Mouse (Mus musculus): ENCODE data around the gene Alk. TPM values are rescaled to one million over a fixed set of nuclear protein-coding genes. Genes with fewer than 3 reads are reported as not detected.

The Alk gene
- polyA plus RNA-seq, 1 experiment from 2014 or later: 0.44 TPM

DNA sequence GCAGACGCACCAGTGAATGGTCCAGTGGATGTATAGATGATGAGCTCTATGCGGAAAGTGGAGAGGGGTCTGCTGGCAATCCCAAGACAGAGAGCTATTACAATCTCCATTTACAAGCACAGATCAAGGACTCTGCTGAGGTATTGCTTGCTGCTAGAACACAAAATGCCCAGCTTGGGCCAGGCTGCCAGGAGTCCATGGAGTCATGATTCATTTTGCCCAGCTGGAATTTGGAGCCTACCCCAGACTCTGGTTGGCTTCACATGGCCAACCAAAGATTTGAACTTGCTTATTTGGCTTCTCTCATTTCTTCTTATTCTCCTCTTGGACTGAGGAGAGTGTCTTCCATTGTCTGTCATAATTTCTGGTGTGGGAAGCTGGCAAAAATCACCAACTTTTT, 558.8 kb downstream of the Alk start:
- Histone ChIP-seq H3K27ac (replicated peaks) (no peak overlapping the region), H3K4me2 (no peak overlapping the region), H3K9me3 (no peaks in the 10 kb centered on the region), H3K9ac (no peak overlapping the region), H3K4me1 (peaks cover 4% of the 10 kb centered on the region; the same call in 1 of the 2 replicates), H3K36me3 (no peaks in the 10 kb centered on the region), H3K4me3 (no peak overlapping the region), H3K27me3 (replicated peaks) (no peaks in the 10 kb centered on the region)
- WGBS: 92% methylated on average over 2 of the region's 2 CpGs
- ATAC-seq (ENCODE audit: extremely low read depth, insufficient number of reproducible peaks, low FRiP score, low TSS enrichment): no peak

DNA sequence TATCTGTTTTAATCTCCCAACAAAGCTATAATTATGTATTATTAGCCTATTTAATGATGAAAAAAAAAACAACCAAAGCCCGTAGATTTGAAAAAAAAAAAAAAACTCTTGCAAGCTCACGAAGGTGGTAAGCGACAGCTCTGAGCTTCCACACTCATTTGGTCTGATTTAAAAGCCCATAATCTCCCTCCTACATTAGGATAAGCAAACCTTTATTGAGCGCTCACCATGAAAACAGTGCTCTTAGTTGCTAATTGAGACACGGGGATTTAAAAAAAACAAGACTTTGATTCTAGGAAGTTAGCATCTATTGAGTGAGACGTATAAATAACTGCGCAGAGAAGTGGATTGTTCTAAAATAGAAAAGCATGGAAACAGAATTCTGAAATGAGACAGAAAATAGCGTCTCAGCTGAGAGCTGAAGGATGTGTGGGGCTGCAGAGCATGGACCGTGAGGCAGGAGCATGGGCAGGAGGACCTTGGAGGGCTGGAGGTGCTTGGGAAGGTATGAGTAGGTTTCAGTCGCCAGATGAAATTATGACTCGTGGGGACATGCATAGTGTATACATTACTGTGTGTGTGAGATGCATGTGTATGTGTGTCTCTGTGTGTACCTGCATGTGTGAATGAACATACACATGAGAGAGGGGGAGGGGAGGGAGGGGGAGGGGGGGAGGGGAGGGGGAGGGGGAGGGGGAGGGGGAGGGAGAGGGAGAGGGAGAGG, 560.6 kb downstream of the Alk start:
- H3K27ac ChIP-seq (replicated peaks): peak overlapping the region; percentile 60; the same call in 1 of the 2 replicates
- H3K4me1 ChIP-seq: peaks cover 4% of the 10 kb centered on the region; the same call in 1 of the 2 replicates
- H3K27me3 ChIP-seq (replicated peaks): no peaks in the 10 kb centered on the region
- no peak overlapping the region for H3K9ac ChIP-seq
- no peak overlapping the region for H3K4me2 ChIP-seq
- no peak overlapping the region for H3K4me3 ChIP-seq
- WGBS: 78% methylated on average over 11 of the region's 11 CpGs
- ATAC-seq (ENCODE audit: extremely low read depth, insufficient number of reproducible peaks, low FRiP score, low TSS enrichment): no peak
- no peaks in the 10 kb centered on the region for H3K9me3 ChIP-seq
- H3K36me3 ChIP-seq: no peaks in the 10 kb centered on the region

- Histone ChIP-seq H3K4me1 (peaks cover 4% of the 10 kb centered on the region; the same call in 1 of the 2 replicates), H3K4me3 (no peak overlapping the region), H3K9ac (no peak overlapping the region), H3K27me3 (replicated peaks) (no peaks in the 10 kb centered on the region), H3K27ac (replicated peaks) (peak overlapping the region; percentile 60), H3K36me3 (no peaks in the 10 kb centered on the region), H3K9me3 (no peaks in the 10 kb centered on the region), H3K4me2 (no peak overlapping the region)
- ATAC-seq (ENCODE audit: extremely low read depth, insufficient number of reproducible peaks, low FRiP score, low TSS enrichment): no peak
- 54% methylated on average over 9 of the region's 9 CpGs for WGBS
These were observed 561.3 kb downstream of the Alk start for GRCm38 (mm10) chr17:72043001-72043666.

DNA sequence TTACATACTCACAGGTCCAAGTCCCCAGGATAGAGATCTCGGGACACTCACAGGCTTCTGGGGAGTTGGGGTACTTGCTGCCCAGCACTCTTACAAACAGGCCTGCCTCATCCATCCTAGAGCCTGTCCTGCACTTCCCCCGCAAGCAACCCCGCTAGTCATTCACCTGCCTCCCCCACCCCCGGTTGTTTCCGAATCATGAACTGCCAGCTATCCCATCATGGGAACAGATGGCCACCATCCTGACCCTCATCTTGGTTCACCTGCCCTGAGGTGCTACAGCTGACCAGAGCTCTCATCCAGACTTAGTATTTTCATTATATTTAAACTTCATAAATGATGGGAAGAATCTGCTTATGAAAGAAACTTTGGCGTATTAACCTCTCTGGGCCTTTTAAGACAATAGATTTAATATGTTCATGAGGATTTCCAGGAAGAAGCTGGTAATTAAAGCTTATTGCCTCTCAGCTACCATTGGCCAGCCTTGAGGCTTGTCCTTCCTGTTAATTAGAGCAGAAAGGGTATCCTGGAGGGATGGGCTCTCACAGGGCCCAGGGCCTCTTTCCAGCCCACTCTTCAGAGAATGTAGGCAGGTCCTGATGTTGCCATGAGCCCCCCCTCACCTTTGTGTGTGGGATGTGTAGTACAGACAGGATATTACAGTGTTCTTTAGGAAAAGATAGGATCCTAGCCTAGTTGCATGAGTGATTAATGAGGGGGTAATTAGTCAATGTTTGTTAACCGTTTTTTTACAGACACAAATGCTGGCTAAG, 565.1 kb downstream of the Alk start:
- Histone ChIP-seq H3K9me3 (no peaks in the 10 kb centered on the region), H3K4me3 (no peak overlapping the region), H3K9ac (no peak overlapping the region), H3K27ac (replicated peaks) (no peak overlapping the region), H3K4me1 (peaks cover 4% of the 10 kb centered on the region; the same call in 1 of the 2 replicates), H3K36me3 (no peaks in the 10 kb centered on the region), H3K27me3 (replicated peaks) (no peaks in the 10 kb centered on the region), H3K4me2 (no peak overlapping the region)
- 70% methylated on average over 7 of the region's 7 CpGs for WGBS
- no peak for ATAC-seq (ENCODE audit: extremely low read depth, insufficient number of reproducible peaks, low FRiP score, low TSS enrichment)

GRCm38 (mm10) chr17:72038371-72038770, 566.1 kb downstream of the Alk start:
- H3K9me3 ChIP-seq: no peaks in the 10 kb centered on the region
- no peak for ATAC-seq (ENCODE audit: extremely low read depth, insufficient number of reproducible peaks, low FRiP score, low TSS enrichment)

GRCm38 (mm10) chr17:72030672-72031071, 573.8 kb downstream of the Alk start:
- H3K4me2 ChIP-seq: no peak overlapping the region
- H3K4me3 ChIP-seq: no peak overlapping the region
- no peaks in the 10 kb centered on the region for H3K9me3 ChIP-seq
- no peak overlapping the region for H3K27ac ChIP-seq (replicated peaks)
- 71% methylated on average over 7 of the region's 7 CpGs for WGBS
- H3K4me1 ChIP-seq: no peaks in the 10 kb centered on the region
- no peak for ATAC-seq (ENCODE audit: extremely low read depth, insufficient number of reproducible peaks, low FRiP score, low TSS enrichment)
- H3K9ac ChIP-seq: no peak overlapping the region
- no peaks in the 10 kb centered on the region for H3K36me3 ChIP-seq
- no peaks in the 10 kb centered on the region for H3K27me3 ChIP-seq (replicated peaks)

More at GRCm38 (mm10) chr17:72038371-72038770, 566.1 kb downstream of the Alk start:
- no peak overlapping the region for H3K4me2 ChIP-seq
- no peak overlapping the region for H3K4me3 ChIP-seq
- peaks cover 3% of the 10 kb centered on the region; the same call in 1 of the 2 replicates for H3K4me1 ChIP-seq
- H3K27ac ChIP-seq (replicated peaks): no peak overlapping the region
- no peaks in the 10 kb centered on the region for H3K36me3 ChIP-seq
- H3K27me3 ChIP-seq (replicated peaks): no peaks in the 10 kb centered on the region
- WGBS: 76% methylated on average over 5 of the region's 5 CpGs
- H3K9ac ChIP-seq: no peak overlapping the region

DNA sequence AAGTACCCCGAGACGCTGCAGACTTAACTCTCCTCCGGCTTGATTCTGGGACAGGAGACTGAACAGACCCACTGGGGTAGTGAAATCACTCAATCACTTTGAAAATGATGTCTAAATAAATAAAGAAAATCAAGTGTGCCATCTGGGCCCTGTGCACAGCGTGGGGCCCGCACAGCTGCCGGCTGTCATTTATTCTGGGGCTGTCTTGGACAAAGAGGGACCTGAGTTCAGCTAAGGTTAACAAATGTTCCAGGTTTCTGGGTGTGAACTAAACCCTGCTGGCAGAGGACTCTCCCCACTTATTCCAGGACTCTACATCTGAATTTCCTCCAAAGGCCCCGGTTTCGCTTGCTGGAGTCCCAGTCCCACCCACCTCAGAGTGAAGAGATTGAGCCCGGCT, 581.1 kb downstream of the Alk start:
- Histone ChIP-seq H3K4me1 (no peaks in the 10 kb centered on the region), H3K9me3 (no peaks in the 10 kb centered on the region), H3K27me3 (replicated peaks) (no peaks in the 10 kb centered on the region), H3K4me2 (no peak overlapping the region), H3K4me3 (no peak overlapping the region), H3K9ac (no peak overlapping the region), H3K27ac (replicated peaks) (no peak overlapping the region), H3K36me3 (no peaks in the 10 kb centered on the region)
- ATAC-seq (ENCODE audit: extremely low read depth, insufficient number of reproducible peaks, low FRiP score, low TSS enrichment): no peak
- 75% methylated on average over 9 of the region's 9 CpGs for WGBS

- no peaks in the 10 kb centered on the region for H3K27me3 ChIP-seq (replicated peaks)
- no peaks in the 10 kb centered on the region for H3K4me1 ChIP-seq
- H3K9ac ChIP-seq: no peak overlapping the region
- WGBS: 70% methylated on average over 10 of the region's 10 CpGs
- H3K9me3 ChIP-seq: no peaks in the 10 kb centered on the region
- no peak overlapping the region for H3K4me3 ChIP-seq
- no peaks in the 10 kb centered on the region for H3K36me3 ChIP-seq
- H3K4me2 ChIP-seq: no peak overlapping the region
- no peak overlapping the region for H3K27ac ChIP-seq (replicated peaks)
- no peak for ATAC-seq (ENCODE audit: extremely low read depth, insufficient number of reproducible peaks, low FRiP score, low TSS enrichment)
These were observed 582.4 kb downstream of the Alk start for GRCm38 (mm10) chr17:72021733-72022669.

DNA sequence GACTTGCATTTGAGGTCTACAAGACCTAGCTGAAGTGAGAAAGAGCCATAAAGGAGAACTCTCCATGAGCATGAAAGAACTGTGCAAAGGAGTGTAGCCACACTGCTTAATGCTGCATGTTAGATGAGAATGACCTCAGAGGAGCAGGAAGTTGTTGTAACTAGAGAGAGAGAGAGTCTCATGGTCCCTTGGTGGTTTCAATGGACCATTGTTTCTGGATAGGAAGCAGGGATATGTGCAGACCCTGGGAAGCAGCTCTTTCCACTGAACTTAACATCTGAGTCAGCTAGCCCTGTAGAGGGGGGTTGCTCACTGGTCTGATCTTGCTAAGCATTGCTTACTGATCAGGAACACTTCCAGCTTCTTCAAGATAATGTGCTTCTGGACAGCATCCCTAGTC, 587.1 kb downstream of the Alk start:
- H3K27me3 ChIP-seq (replicated peaks): no peaks in the 10 kb centered on the region
- no peak overlapping the region for H3K9ac ChIP-seq
- H3K27ac ChIP-seq (replicated peaks): no peak overlapping the region
- no peak for ATAC-seq (ENCODE audit: extremely low read depth, insufficient number of reproducible peaks, low FRiP score, low TSS enrichment)
- no peak overlapping the region for H3K4me3 ChIP-seq
- no peaks in the 10 kb centered on the region for H3K9me3 ChIP-seq
- H3K4me2 ChIP-seq: no peak overlapping the region
- H3K4me1 ChIP-seq: no peaks in the 10 kb centered on the region
- H3K36me3 ChIP-seq: no peaks in the 10 kb centered on the region

- WGBS: 72% methylated on average over 3 of the region's 3 CpGs
- no peak overlapping the region for H3K4me3 ChIP-seq
- H3K27me3 ChIP-seq (replicated peaks): no peaks in the 10 kb centered on the region
- no peaks in the 10 kb centered on the region for H3K4me1 ChIP-seq
- no peaks in the 10 kb centered on the region for H3K36me3 ChIP-seq
- no peak overlapping the region for H3K4me2 ChIP-seq
- no peak for ATAC-seq (ENCODE audit: extremely low read depth, insufficient number of reproducible peaks, low FRiP score, low TSS enrichment)
- no peaks in the 10 kb centered on the region for H3K9me3 ChIP-seq
- no peak overlapping the region for H3K27ac ChIP-seq (replicated peaks)
- H3K9ac ChIP-seq: no peak overlapping the region
These were observed 589.2 kb downstream of the Alk start for GRCm38 (mm10) chr17:72015253-72015652.

DNA sequence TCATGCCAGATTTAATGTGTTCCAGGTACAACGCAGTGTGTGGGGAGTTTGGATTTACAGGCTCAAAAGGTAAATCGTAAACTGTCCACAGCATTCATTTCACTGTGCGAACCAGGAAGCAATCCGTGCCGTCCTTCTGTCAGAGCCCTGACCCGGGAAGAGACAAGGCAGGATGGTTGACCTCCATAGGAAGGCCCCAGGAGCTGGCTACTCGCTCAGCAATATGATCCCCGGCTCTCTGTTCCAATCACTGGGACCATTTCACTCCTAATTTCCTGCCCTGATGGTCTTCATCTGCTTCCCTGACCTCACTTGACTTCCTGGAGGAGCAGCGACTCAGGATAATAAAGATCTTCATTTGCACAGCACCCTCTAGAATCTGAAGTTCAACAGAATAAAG, 591.7 kb downstream of the Alk start:
- H3K27ac ChIP-seq (replicated peaks): no peak overlapping the region
- WGBS: 80% methylated on average over 9 of the region's 9 CpGs
- H3K9ac ChIP-seq: no peak overlapping the region
- no peak overlapping the region for H3K4me3 ChIP-seq
- H3K4me1 ChIP-seq: no peaks in the 10 kb centered on the region
- H3K9me3 ChIP-seq: no peaks in the 10 kb centered on the region
- no peaks in the 10 kb centered on the region for H3K36me3 ChIP-seq
- H3K4me2 ChIP-seq: no peak overlapping the region
- ATAC-seq (ENCODE audit: extremely low read depth, insufficient number of reproducible peaks, low FRiP score, low TSS enrichment): no peak
- H3K27me3 ChIP-seq (replicated peaks): no peaks in the 10 kb centered on the region
